Mouse (Mus musculus): ENCODE measurements around the gene Arih2. TPM values are rescaled to one million over a fixed set of nuclear protein-coding genes. Genes with fewer than 3 reads are reported as not detected.

Arih2 gene
- total and polyA plus RNA-seq, 3 experiments = 77.4 to 153 (median 86.9) TPM

GRCm38 (mm10) chr9:108596998-108597764 is 52.0 kb downstream of the Arih2 start, which contains the start of gene P4htm:
P4htm (minus strand) TSS chr9:108597667.
- peak; percentile 82 for DNase-seq (ENCODE audit: low spot score)
- peak within 1 kb of the TSS; percentile 85 for H3K4me3 ChIP-seq (ENCODE audit: low read depth, low read length)
- H3K27me3 ChIP-seq (ENCODE audit: insufficient read depth, low read length) = no peaks in the 10 kb centered on the region

GRCm38 (mm10) chr9:108594354-108594753 is 54.8 kb downstream of the Arih2 start:
- Histone ChIP-seq H3K9me3 (replicated peaks) (no peaks in the 10 kb centered on the region), H3K4me3 (ENCODE audit: low read depth, low read length) (no peak overlapping the region), H3K36me3 (replicated peaks) (peaks cover 39% of the 10 kb centered on the region), H3K27me3 (ENCODE audit: insufficient read depth, low read length) (no peaks in the 10 kb centered on the region), H3K4me1 (ENCODE audit: insufficient read depth, low read depth, low read length) (peaks cover 30% of the 10 kb centered on the region)
- DNase-seq (ENCODE audit: low spot score) (no peak), ATAC-seq (ENCODE audit: extremely low read depth, insufficient number of reproducible peaks, low FRiP score, poor library complexity, severe bottlenecking) (no peak)
- TF ChIP-seq GATA1 (IDR thresholded peaks at IDR 0.05; ENCODE audit: borderline replicate concordance, low read length) (no peak), GATA2 (IDR thresholded peaks at IDR 0.05; ENCODE audit: borderline replicate concordance, low read depth, low read length) (no peak), TAL1 (conservative IDR thresholded peaks at IDR 0.05; ENCODE audit: low read depth, low read length) (no peak), POLR2AphosphoS5 (IDR thresholded peaks at IDR 0.05; ENCODE audit: insufficient replicate concordance, low read depth, low read length) (no peak), CTCF (IDR thresholded peaks at IDR 0.05; ENCODE audit: low read depth, low read length) (no peak)

More at GRCm38 (mm10) chr9:108596998-108597764, 52.0 kb downstream of the Arih2 start, which contains the start of gene P4htm:
- Histone ChIP-seq H3K36me3 (replicated peaks) (peaks cover 32% of the 10 kb centered on the region), H3K4me1 (ENCODE audit: insufficient read depth, low read depth, low read length) (peaks cover 33% of the 10 kb centered on the region), H3K9me3 (replicated peaks) (no peaks in the 10 kb centered on the region)
- TF ChIP-seq POLR2AphosphoS5 (IDR thresholded peaks at IDR 0.05; ENCODE audit: insufficient replicate concordance, low read depth, low read length) (no peak), CTCF (IDR thresholded peaks at IDR 0.05; ENCODE audit: low read depth, low read length) (no peak), GATA2 (IDR thresholded peaks at IDR 0.05; ENCODE audit: borderline replicate concordance, low read depth, low read length) (no peak), TAL1 (conservative IDR thresholded peaks at IDR 0.05; ENCODE audit: low read depth, low read length) (no peak), GATA1 (IDR thresholded peaks at IDR 0.05; ENCODE audit: borderline replicate concordance, low read length) (no peak)
- ATAC-seq (ENCODE audit: extremely low read depth, insufficient number of reproducible peaks, low FRiP score, poor library complexity, severe bottlenecking) = no peak

GRCm38 (mm10) chr9:108591462-108591861 is 57.7 kb downstream of the Arih2 start:
- DNase-seq (ENCODE audit: low spot score) = no peak
- no peak for ATAC-seq (ENCODE audit: extremely low read depth, insufficient number of reproducible peaks, low FRiP score, poor library complexity, severe bottlenecking)
- Histone ChIP-seq H3K4me3 (ENCODE audit: low read depth, low read length) (no peak overlapping the region), H3K4me1 (ENCODE audit: insufficient read depth, low read depth, low read length) (peaks cover 37% of the 10 kb centered on the region), H3K27me3 (ENCODE audit: insufficient read depth, low read length) (no peaks in the 10 kb centered on the region), H3K9me3 (replicated peaks) (no peaks in the 10 kb centered on the region), H3K36me3 (replicated peaks) (peaks cover 62% of the 10 kb centered on the region)
- no peak for TF ChIP-seq CTCF (IDR thresholded peaks at IDR 0.05; ENCODE audit: low read depth, low read length)
- no peak for TF ChIP-seq GATA1 (IDR thresholded peaks at IDR 0.05; ENCODE audit: borderline replicate concordance, low read length)
- TF ChIP-seq GATA2 (IDR thresholded peaks at IDR 0.05; ENCODE audit: borderline replicate concordance, low read depth, low read length) = no peak
- no peak for TF ChIP-seq POLR2AphosphoS5 (IDR thresholded peaks at IDR 0.05; ENCODE audit: insufficient replicate concordance, low read depth, low read length)
- no peak for TF ChIP-seq TAL1 (conservative IDR thresholded peaks at IDR 0.05; ENCODE audit: low read depth, low read length)

GRCm38 (mm10) chr9:108589229-108589628 is 60.0 kb downstream of the Arih2 start:
- peaks cover 52% of the 10 kb centered on the region for H3K36me3 ChIP-seq (replicated peaks)
- ATAC-seq (ENCODE audit: extremely low read depth, insufficient number of reproducible peaks, low FRiP score, poor library complexity, severe bottlenecking) = no peak

GRCm38 (mm10) chr9:108587571-108588180 is 61.5 kb downstream of the Arih2 start:
- H3K4me3 ChIP-seq (ENCODE audit: low read depth, low read length) = no peak overlapping the region
- TF ChIP-seq TAL1 (conservative IDR thresholded peaks at IDR 0.05; ENCODE audit: low read depth, low read length) = no peak
- H3K4me1 ChIP-seq (ENCODE audit: insufficient read depth, low read depth, low read length) = peaks cover 25% of the 10 kb centered on the region
- DNase-seq (ENCODE audit: low spot score) (no peak), ATAC-seq (ENCODE audit: extremely low read depth, insufficient number of reproducible peaks, low FRiP score, poor library complexity, severe bottlenecking) (no peak)
- H3K36me3 ChIP-seq (replicated peaks) = peaks cover 56% of the 10 kb centered on the region
- H3K9me3 ChIP-seq (replicated peaks) = no peaks in the 10 kb centered on the region
- H3K27me3 ChIP-seq (ENCODE audit: insufficient read depth, low read length) = no peaks in the 10 kb centered on the region

More at GRCm38 (mm10) chr9:108589229-108589628, 60.0 kb downstream of the Arih2 start:
- Histone ChIP-seq H3K9me3 (replicated peaks) (no peaks in the 10 kb centered on the region), H3K27me3 (ENCODE audit: insufficient read depth, low read length) (no peaks in the 10 kb centered on the region), H3K4me3 (ENCODE audit: low read depth, low read length) (no peak overlapping the region), H3K4me1 (ENCODE audit: insufficient read depth, low read depth, low read length) (peaks cover 28% of the 10 kb centered on the region)
- no peak for TF ChIP-seq GATA1 (IDR thresholded peaks at IDR 0.05; ENCODE audit: borderline replicate concordance, low read length)
- TF ChIP-seq POLR2AphosphoS5 (IDR thresholded peaks at IDR 0.05; ENCODE audit: insufficient replicate concordance, low read depth, low read length) = no peak
- no peak for TF ChIP-seq GATA2 (IDR thresholded peaks at IDR 0.05; ENCODE audit: borderline replicate concordance, low read depth, low read length)
- TF ChIP-seq TAL1 (conservative IDR thresholded peaks at IDR 0.05; ENCODE audit: low read depth, low read length) = no peak
- no peak for TF ChIP-seq CTCF (IDR thresholded peaks at IDR 0.05; ENCODE audit: low read depth, low read length)
- peak; percentile 29 for DNase-seq (ENCODE audit: low spot score)

- H3K27me3 ChIP-seq (ENCODE audit: insufficient read depth, low read length) = no peaks in the 10 kb centered on the region
Observed at GRCm38 (mm10) chr9:108579344-108579690, 69.9 kb downstream of the Arih2 start.

More at GRCm38 (mm10) chr9:108579344-108579690, 69.9 kb downstream of the Arih2 start:
- TF ChIP-seq CTCF (IDR thresholded peaks at IDR 0.05; ENCODE audit: low read depth, low read length) = no peak
- no peak; the same call in 1 of the 2 replicates for TF ChIP-seq POLR2AphosphoS5 (IDR thresholded peaks at IDR 0.05; ENCODE audit: insufficient replicate concordance, low read depth, low read length)
- TF ChIP-seq GATA2 (IDR thresholded peaks at IDR 0.05; ENCODE audit: borderline replicate concordance, low read depth, low read length) = no peak
- no peak for TF ChIP-seq TAL1 (conservative IDR thresholded peaks at IDR 0.05; ENCODE audit: low read depth, low read length)
- no peak for TF ChIP-seq GATA1 (IDR thresholded peaks at IDR 0.05; ENCODE audit: borderline replicate concordance, low read length)
- DNase-seq (ENCODE audit: low spot score) (no peak), ATAC-seq (ENCODE audit: extremely low read depth, insufficient number of reproducible peaks, low FRiP score, poor library complexity, severe bottlenecking) (no peak)
- H3K36me3 ChIP-seq (replicated peaks) = peaks cover 79% of the 10 kb centered on the region
- no peaks in the 10 kb centered on the region for H3K9me3 ChIP-seq (replicated peaks)
- peak overlapping the region; percentile 83 for H3K4me3 ChIP-seq (ENCODE audit: low read depth, low read length)
- H3K4me1 ChIP-seq (ENCODE audit: insufficient read depth, low read depth, low read length) = peaks cover 46% of the 10 kb centered on the region
